Mouse (Mus musculus): ENCODE measurements around the gene Afap1.
A peak's percentile ranks its signal among the peaks of the same experiment; 100 is the strongest.

The Afap1 gene

DNA sequence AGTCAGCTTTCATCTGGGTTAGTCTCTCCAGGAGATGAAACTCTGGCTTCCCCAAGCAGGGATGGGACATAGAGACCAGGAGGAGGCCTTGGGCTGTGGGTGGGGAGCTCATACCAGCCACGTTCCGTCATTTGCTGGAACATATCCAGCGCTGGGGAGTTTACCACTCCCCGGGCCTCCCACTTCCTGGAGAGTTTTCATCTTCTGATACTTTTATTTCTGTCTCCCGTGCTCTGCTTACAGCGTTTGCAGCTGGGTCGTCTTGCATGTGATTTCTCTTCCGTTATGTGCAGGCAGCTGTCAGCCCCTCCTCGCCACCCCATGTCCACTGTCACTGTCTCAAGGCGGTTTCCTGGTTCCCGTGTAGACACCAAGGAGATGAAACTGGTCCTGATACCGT, 80.7 kb downstream of the Afap1 start:
- DNase-seq (ENCODE audit: low spot score in 2 of 2) = no peak

DNA sequence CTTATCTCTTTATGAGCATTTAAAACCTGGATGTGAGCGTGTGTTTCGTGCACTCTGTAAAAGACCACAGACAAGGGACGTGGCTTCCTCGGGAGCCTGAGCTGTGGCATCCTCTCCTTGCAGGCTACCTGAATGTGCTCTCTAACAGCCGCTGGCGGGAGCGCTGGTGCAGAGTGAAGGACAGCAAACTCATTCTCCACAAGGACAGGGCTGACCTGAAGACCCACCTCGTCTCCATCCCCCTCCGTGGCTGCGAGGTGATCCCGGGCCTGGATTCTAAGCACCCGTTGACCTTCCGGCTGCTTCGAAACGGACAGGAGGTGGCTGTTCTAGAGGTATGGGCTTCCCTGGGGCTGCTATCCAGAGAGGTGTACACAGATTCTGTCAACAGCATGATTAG, 81.1 kb downstream of the Afap1 start:
- DNase-seq (ENCODE audit: low spot score in 2 of 2) = no peak

DNA sequence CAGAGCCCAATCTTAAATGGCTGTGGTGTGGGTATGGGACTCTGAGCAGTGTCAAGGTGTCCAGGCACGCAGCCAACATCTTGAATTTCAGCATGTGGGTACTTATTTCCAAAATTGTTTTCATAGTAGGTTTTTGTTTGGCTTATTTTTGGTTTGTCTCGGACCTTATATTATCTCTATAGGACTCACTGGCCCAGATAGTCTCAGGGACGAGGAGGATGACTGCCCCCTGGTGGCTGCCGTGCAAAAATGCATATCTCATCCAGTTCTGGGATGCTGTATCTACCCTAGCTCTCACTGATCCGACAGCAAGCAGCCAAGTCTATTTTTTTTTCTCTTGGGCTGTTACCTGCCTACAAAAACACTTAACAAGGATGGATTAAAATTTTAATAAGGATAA, 82.6 kb downstream of the Afap1 start:
- DNase-seq (ENCODE audit: low spot score in 2 of 2) = peak; percentile 18 to 54

DNA sequence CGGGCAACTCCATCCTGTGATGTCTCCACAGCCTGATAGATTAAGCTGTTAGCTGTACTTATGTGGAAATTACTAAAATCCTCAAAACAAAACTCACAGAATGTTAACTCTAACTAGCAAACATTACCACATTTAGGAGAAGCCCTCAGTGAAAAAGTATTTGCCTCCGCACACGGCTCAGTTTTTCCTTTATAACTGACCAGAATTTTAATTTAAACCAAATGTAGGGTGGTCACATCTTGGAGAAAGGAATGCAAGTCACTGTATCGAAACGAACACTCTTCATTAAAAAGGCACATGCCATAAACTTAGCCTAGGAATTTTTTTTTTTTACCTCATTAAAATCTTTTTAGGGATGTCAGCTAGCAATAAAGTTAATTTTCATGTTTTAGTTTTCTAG, 87.4 kb downstream of the Afap1 start:
- DNase-seq (ENCODE audit: low spot score in 2 of 2) = no peak

DNA sequence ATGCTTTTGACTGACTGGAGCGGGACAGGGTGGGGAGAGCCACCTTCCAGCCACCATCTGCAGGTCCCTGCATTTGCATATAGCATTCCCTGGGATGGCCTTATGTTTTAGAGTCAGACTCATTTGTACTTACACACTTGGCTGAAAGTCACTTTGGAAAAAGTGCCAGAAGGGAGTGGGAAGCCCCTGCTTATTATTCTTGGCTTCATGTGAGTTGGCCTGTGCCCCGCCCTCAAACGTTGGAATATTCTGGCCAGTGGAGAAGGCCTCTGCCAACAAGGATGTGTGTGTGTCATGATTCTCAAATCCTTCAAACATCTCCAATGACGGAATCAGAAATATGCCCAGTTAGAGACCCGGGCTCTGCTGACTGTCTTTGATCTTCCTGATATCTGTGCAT, 88.2 kb downstream of the Afap1 start:
- DNase-seq (ENCODE audit: low spot score in 2 of 2) = no peak

DNA sequence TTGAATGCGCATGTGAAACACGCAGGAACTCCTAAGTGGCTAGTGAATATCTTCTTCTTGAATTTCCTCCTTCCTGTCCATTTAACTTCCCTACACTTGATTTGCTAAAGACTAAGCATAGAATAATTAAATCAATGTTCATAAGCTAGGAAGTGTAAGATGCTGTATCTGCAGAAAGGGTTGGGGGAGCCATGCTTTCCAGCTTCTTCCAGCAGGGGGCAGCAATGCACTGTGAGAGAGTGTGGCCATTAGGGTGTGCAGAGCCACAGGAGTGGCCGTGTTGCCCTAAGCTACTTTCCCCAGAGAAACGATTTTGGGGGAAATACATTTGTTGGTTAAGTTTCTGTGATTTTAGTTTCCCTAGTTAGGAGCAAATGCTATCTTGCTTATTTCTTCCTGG, 88.9 kb downstream of the Afap1 start:
- DNase-seq (ENCODE audit: low spot score in 2 of 2) = peak; percentile 30 to 65

DNA sequence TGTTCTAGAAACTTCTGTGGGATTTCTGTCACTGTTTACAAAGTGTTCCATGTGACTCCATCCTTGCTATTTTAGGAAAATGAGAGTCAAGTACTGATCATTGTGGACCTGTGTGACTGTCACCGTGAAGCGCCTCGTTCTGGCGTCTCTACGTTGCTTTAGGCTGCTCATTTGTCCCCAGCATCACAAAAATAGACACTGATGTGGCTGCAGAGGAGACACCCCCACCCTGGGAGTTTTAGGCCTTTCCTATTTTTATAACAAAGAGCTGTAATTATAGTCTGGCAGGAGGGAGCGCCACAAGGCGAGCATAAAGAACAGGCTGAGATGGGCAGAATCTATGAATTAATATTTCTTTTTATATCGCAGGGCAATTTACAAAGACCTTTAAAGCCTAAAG, 92.5 kb downstream of the Afap1 start:
- DNase-seq (ENCODE audit: low spot score in 2 of 2) = no peak

DNA sequence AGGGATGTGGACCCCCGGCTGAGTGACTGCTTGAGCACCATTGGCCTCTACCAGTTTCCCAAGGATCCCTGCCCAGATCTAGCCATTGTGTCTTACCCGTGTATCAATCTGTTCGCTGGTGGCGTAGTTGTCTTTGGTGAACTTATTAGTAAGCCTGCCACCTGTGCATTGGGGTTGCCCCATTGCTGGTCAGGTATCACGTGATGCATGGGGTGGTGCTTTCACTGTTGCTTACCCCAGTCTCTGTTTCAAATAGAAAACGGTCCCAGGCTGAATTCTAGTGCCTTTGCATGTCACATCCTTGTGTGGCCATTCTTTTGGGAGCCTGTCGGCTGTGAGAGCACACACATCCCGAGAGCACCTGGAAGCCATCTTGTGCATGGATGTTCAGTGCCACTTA, 95.0 kb downstream of the Afap1 start:
- no peak for DNase-seq (ENCODE audit: low spot score in 2 of 2)

DNA sequence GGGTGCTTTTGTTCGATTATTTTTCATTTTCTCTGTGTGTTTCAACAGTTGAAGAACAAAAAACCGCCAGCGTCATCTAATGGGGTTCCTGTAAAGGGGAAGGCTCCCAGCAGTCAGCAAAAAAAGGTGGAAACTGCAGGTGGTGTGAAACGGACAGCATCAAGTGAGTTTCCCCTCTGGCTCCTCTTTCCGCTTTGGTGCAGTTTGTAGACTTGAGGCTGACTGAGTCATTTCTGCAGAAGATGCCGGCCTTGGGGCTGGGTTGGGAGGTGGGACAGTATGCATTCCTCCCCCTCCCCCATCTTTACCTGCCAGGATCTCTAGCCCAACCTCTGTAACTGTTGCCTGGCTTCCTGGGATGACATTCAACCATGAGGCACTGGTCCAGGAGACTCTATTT, 96.4 kb downstream of the Afap1 start:
- DNase-seq (ENCODE audit: low spot score in 2 of 2) = no peak

DNA sequence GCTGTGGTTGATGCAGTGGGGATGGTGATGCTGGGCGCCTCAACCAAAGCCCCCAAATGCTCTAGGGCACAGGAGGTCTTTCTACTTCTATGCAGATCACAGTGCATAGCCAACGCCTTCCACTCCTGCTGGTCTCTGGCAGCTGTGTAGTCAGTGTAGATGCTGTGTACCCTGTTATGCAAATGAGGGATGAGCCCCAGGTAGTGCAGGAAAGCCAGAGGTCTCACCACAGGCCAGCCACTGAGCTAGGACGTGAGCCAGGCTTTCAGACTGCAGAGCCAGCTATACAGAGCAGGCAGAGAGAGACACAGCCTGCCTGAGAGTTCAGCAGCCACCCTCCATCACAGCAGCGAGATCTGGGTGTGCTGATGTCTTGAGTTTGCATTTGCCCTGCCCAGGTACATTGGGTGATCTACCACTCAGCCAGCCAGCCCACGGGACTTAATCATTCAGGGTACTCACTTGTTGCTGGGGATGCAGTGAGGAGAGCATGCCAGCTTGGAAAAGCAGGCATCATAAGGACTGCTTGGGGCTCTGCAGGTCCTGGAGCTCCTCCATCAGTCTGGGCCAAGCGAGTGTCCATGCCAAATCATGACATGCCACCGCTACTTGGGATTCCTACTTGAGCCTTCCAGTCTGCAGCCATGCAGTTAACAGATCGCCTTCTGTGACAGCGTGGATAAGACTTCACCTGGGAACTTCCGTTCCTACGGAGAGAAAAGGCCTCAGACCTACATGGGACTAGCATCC, 97.0 kb downstream of the Afap1 start:
- DNase-seq (ENCODE audit: low spot score in 2 of 2) = no peak

DNA sequence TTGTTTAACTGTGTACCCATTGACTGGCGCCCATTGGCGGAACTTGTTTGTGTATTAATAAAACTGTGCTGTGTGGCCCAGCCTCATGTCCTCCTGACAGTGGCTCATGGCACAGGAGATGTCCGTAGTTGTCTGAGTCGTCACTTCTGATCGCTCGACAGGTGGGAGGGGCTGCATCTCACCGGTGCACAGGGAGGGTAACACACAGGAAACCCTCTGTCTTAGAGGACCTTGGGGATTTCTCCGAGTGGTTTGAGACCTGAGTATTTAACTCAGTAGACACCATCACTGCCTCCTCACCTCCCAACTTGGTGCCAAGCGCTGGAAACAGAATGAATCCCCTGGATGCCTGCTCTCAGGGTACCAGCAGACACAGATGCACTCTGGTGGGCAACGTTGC, 110.7 kb downstream of the Afap1 start:
- DNase-seq (ENCODE audit: low spot score in 2 of 2) = no peak

DNA sequence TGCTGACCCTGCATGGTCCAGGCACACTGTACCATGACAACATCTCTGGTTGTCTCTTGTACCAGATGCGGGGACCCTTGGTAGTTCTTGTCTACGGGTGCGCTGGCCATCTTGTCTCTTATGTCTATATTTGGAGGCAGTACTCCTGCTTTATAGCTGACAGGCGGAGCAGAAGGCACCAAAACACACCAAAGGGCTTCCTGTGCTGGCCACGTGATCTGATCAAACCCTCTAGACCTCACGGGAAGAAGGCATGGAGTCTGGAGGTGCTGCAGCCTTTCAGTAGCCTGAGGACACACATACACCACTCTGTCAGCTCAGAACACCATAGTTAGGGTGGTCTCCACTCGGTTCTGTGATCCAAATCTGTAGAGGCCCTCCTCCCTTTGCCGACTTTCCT, 113.0 kb downstream of the Afap1 start:
- DNase-seq (ENCODE audit: low spot score in 2 of 2) = no peak

DNA sequence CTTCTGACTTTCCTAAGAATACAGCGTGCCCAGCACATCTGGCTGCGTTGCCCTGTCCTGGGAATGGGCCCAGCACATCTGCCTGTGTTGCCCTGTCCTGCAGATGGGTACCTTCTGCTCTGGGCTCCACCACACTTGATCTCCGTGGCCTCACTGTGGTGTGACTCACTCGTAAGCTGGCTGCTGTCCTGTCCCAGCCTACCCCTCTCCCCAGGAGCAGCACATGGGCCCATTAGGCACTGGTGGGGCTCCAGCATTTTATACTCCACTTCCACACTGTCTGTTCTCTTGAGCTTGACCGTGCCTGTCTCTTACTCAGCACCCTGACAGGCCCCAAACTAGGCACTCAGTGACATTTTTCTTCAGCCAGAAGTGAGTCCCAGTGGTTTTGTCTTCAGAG, 113.5 kb downstream of the Afap1 start:
- no peak for DNase-seq (ENCODE audit: low spot score in 2 of 2)

DNA sequence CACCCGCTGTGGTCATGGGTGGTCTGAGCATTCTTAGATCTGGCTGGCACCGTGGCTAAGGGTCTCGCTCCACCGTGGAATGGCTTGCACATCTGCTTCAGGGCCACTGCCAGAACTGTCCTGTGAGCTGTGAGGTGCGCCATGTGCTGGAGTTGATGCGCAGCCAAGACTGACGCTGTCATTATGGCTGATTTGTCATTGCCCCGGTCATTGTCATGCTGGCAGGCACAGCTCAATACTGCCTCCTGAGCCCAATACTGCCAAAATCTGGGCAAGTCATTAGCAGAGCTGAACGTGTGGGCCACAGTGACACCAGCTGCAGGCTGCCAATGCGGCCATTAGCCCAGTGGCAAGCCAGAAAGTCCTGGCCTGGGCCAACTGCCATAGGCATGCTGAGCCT, 114.5 kb downstream of the Afap1 start:
- DNase-seq (ENCODE audit: low spot score in 2 of 2) = no peak

DNA sequence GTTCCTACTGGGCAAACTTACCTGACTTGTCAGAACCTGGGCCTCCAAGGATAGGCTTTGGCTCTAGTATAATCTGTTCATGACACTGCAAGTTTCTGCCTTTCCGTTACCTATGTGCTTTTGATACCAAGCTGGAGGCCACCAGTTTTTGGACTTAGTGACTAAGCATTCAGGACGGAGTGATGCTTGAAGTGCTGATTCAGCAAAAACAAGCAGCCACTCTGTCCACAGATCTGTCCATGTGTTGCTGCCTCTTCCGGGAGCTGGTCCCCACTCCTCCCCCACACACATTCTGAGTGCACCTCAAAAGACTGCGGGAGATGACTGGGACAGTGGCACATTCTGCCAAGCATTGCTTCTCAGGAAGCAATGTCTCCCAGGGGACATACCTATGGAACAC, 116.3 kb downstream of the Afap1 start:
- DNase-seq (ENCODE audit: low spot score in 2 of 2) = no peak

DNA sequence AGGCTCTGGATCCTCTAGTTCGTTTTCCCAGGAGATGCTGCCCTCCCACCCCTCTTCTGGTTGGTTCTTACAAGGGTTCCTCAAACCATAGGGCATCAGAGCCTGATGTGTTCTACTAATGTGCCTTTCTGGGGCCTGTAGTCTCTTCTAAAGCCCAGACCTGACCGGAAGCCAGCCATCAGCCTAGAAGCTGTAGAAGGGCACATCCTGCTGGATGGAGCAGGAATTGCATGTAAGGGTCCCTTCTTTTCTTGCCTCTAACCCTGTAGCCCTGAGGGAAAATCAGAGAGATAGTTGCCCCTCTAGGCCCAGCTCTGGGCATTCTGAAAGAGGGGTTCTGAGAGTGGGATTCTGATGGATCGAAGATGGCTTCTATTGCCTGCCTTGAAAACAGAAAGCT, 125.2 kb downstream of the Afap1 start:
- DNase-seq (ENCODE audit: low spot score in 2 of 2) = no peak

DNA sequence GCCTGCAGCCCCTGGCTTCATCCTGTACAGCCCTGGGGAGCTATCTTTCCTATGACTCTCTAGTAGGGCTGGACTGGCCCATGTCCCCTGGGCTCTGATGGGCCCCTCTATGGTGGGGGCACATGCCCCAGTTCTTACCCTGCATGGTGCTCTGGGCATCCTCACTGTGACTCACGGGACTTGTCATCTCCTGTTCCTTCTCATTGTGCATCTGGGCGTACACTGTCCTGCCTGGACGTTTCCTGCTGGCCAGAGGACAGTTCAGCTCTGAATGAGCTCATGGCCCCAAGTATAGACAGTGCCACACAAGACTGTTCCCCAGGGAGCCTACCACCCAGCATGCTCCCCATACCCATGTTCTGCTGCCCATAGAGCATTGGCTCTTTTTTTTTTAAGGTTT, 128.0 kb downstream of the Afap1 start:
- no peak for DNase-seq (ENCODE audit: low spot score in 2 of 2)

DNA sequence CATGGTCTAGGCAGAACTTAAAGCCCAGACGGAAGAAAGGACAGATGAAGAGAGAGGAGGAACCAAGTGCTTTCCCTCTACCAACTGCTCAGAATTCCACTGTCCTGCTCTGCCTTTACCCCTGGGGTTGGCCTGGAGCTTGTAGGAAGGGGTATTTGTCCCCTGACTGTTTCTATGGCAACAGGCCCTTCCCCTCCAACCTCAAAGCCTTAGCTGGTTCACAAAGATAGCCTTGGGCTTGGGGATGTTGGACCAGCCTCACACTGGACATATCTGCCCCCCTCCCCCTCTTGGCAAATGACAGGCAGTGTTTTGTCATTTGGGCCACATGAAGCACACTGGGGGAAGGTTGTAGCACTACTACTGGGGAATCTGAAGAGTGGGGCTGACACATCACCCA, 129.2 kb downstream of the Afap1 start:
- no peak for DNase-seq (ENCODE audit: low spot score in 2 of 2)

DNA sequence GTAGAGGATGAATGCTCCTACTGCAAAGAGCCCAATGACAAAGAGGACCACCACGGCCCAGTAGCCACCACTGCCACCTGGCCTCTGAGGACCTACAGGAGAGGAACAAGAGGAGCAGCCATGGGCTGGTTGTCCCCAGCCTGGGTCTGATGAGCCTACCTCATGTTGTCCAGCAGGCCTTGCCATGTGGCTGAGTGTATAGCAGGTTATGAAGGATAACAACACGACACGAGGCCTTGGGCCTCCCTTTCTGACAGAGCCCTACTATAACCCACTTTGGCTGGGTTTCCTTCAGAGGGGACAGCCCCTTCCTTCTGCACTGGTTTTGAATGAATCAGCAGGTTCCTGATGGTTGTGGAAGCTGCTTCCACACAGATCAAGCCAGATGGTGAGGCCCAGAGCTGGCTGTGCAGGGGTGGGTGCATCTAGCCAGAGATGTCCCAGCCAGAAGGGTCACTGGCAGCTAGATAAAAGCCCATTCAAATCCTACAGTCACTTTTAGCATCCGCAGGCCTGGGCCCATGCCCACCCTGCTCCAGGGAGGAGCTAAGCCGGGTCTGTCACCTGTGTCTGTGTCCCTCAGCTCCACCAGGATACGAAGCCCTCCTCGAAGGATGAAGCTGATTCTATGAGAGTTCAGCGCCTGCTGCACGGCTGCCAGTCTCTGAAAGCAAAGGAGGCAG, 131.0 kb downstream of the Afap1 start:
- DNase-seq (ENCODE audit: low spot score in 2 of 2) = no peak

DNA sequence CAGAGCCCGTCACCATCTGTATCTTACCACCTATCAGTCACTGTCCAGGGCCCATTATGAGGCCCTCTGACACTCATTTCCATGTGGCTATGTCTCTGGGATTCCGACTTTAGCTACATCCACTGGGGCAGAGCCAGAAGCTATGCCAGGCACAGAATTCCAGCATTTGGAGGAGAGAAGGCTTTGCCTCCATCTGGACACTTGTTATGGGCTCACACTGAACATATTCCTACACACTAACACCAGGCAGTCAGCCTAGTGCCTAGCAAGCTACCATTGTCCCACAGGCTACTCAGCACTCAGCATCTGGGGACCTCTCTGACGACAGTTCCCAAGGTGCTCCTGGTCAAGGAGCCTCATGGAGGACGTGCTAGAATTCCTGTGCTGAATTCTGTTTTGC, 132.0 kb downstream of the Afap1 start:
- no peak for DNase-seq (ENCODE audit: low spot score in 2 of 2)

DNA sequence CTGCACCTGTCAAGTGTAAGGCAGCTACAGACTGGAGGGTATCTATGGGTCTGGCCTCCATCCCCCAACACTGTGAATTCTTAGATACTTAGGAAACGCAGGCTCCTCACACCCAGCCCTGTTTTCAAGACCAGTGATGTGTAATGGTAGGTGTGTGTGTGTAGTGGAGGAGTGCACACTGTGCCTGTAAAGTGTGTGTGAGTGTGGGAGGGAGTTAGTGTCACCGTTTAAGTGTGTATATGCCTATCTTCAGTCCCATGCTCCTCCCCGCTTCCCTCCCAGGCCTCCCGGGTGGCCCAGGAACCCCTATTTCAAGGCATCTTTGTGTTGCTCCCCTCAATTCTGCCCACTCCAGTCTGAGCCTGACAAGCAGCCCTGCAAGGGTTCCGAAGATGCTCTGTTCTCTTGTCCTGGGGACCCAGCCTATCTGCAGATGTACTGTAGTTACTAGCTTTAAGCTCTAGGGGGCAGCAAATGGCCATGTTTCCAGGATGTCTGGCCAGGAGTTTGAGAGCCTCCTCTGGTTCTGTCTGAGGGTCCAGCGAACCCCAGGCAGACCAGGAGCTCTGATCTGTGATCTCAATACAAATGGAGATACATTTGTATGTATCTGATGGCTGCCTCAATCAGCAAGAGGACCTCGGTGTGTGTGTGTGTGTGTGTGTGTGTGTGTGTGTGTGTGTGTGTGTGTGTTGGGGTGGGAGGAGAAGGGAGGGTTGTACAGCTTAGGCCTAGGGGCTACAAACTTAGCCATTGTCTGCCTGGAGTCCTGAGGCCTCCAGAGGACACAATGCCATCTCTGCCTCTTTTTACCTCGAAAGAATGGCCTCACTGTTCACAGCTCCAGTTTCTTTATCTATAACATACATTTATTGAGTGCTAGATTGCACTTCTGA, 140.7 kb downstream of the Afap1 start:
- DNase-seq (ENCODE audit: low spot score in 2 of 2) = peak in 1 of 2 experiments; percentile 33

DNA sequence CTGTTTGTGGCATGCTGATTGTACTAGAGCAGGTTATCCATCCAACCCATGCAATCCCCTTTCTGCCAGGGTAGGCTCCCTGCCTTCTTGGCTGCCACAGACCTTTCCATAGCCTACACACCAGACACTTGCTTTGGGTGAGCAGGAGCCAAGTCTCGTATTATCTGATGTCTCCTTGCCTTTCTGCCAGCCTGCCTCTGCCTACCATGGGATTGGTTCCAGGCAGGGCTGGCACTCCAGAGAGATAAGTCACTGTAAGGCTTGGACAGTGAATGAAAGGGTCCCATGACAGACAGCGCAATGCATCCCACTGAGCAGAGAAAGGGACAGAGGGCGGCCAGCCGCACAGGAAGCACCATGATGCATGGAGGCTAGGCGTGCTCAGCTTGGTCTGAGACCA, 146.5 kb downstream of the Afap1 start:
- no peak for DNase-seq (ENCODE audit: low spot score in 2 of 2)
